Mouse (Mus musculus) MEL (cell line): Measurements from ENCODE around the gene Tigit. TPM values are rescaled to one million over a fixed set of nuclear protein-coding genes. Genes with fewer than 3 reads are reported as not detected.

Experiments
- DNase-seq: peaks from one replicate; pipeline ENCODE4 v3.0.0; 2011; ENCODE audit warnings: low read depth, low spot score
- H3K27ac ChIP-seq: 2 replicates; pipeline ENCODE4 v1.5.1; 2012; ENCODE audit warnings: low read depth, mild to moderate bottlenecking, control low read depth, low read length, moderate library complexity; ENCODE audit not compliant: control insufficient read depth
- H3K27me3 ChIP-seq, 2 experiments: fragments of 150-350 bp in 1 of 2; sonication (generic) in 1 of 2; 2 replicates each; pipeline ENCODE4 v1.6.1; 2012; ENCODE audit warnings: low read length in 2 of 2, mild to moderate bottlenecking in 2 of 2, improper control_type of control experiment in 1 of 2, moderate library complexity in 1 of 2; ENCODE audit not compliant: insufficient read depth in 2 of 2, control insufficient read depth in 1 of 2
- H3K36me3 ChIP-seq, 2 experiments: 2 replicates each; pipeline ENCODE4 v1.6.1; 2012 to 2014; ENCODE audit warnings: low read length in 2 of 2, improper control_type of control experiment in 1 of 2, inconsistent platforms in 1 of 2, mild to moderate bottlenecking in 1 of 2; ENCODE audit not compliant: insufficient read depth in 2 of 2, control insufficient read depth in 1 of 2
- H3K4me1 ChIP-seq, 2 experiments: fragments of 150-350 bp in 1 of 2; sonication (generic) in 1 of 2; 2 replicates each; pipeline ENCODE4 v1.6.1; 2012; ENCODE audit warnings: low read length in 2 of 2, improper control_type of control experiment in 1 of 2, mild to moderate bottlenecking in 1 of 2; ENCODE audit not compliant: insufficient read depth in 2 of 2, control insufficient read depth in 1 of 2
- H3K4me3 ChIP-seq, 2 experiments: fragments of 150-350 bp in 1 of 2; sonication (generic) in 1 of 2; 2 replicates each; pipeline ENCODE4 v1.5.1; 2012; ENCODE audit warnings: low read depth in 2 of 2, low read length in 2 of 2, mild to moderate bottlenecking in 2 of 2, moderate library complexity in 2 of 2, control low read depth in 1 of 2, improper control_type of control experiment in 1 of 2; ENCODE audit not compliant: control insufficient read depth in 1 of 2, insufficient read depth in 1 of 2
- H3K79me2 ChIP-seq: 2 replicates; pipeline ENCODE4 v1.6.1; 2012; ENCODE audit warnings: mild to moderate bottlenecking, low read length, moderate library complexity; ENCODE audit not compliant: control insufficient read depth, poor library complexity, insufficient read depth
- H3K9ac ChIP-seq: 2 replicates; pipeline ENCODE4 v1.6.1; 2012; ENCODE audit warnings: low read depth, mild to moderate bottlenecking, control low read depth, low read length, moderate library complexity; ENCODE audit not compliant: control insufficient read depth, poor library complexity, severe bottlenecking
- H3K9me3 ChIP-seq: fragments of 150-350 bp; sonication (generic); replicated peaks from 2 replicates; pipeline ENCODE4 v1.6.1; 2012; ENCODE audit warnings: mild to moderate bottlenecking, low read length, improper control_type of control experiment, moderate library complexity; ENCODE audit not compliant: insufficient read depth
- BHLHE40 ChIP-seq: IDR thresholded peaks from 2 replicates; pipeline ENCODE4 v1.6.1; 2012; ENCODE audit warnings: low read depth, mild to moderate bottlenecking, inconsistent platforms, low read length, improper control_type of control experiment, borderline replicate concordance
- CHD2 ChIP-seq: IDR thresholded peaks from 2 replicates; pipeline ENCODE4 v1.6.1; 2011; ENCODE audit warnings: low read length, improper control_type of control experiment
- CTCF ChIP-seq, 3 experiments: IDR thresholded peaks in 2 of 3; conservative IDR thresholded peaks in 1 of 3; 2 replicates each; pipeline ENCODE4 v1.5.1; 2011 to 2012; ENCODE audit warnings: low read length in 3 of 3, low read depth in 2 of 3, mild to moderate bottlenecking in 2 of 3, improper control_type of control experiment in 1 of 3, inconsistent platforms in 1 of 3, mixed read lengths in 1 of 3, moderate library complexity in 1 of 3; ENCODE audit not compliant: control insufficient read depth in 1 of 3, insufficient read depth in 1 of 3, poor library complexity in 1 of 3, severe bottlenecking in 1 of 3
- E2F4 ChIP-seq: IDR thresholded peaks from 2 replicates; pipeline ENCODE4 v1.6.1; 2011; ENCODE audit warnings: low read depth, low read length, improper control_type of control experiment, borderline replicate concordance
- ELF1 ChIP-seq: IDR thresholded peaks from 2 replicates; pipeline ENCODE4 v1.6.1; 2014; ENCODE audit warnings: low read depth, mild to moderate bottlenecking, inconsistent platforms, low read length, improper control_type of control experiment, moderate library complexity
- GABPA ChIP-seq: IDR thresholded peaks from 2 replicates; pipeline ENCODE4 v1.6.1; 2012; ENCODE audit warnings: low read depth, mild to moderate bottlenecking, inconsistent platforms, low read length, improper control_type of control experiment, moderate library complexity
- GATA1 ChIP-seq: IDR thresholded peaks from 2 replicates; pipeline ENCODE4 v1.6.1; 2011; ENCODE audit warnings: low read depth, low read length, improper control_type of control experiment
- HCFC1 ChIP-seq: IDR thresholded peaks from 2 replicates; pipeline ENCODE4 v1.6.1; 2012; ENCODE audit warnings: low read depth, mild to moderate bottlenecking, inconsistent platforms, low read length, improper control_type of control experiment, moderate library complexity
- JUND ChIP-seq: IDR thresholded peaks from 2 replicates; pipeline ENCODE4 v1.6.1; 2011; ENCODE audit warnings: low read depth, mild to moderate bottlenecking, improper control_type of control experiment, low read length
- KAT2A ChIP-seq: conservative IDR thresholded peaks from 2 replicates; pipeline ENCODE4 v1.6.1; 2012; ENCODE audit warnings: low read depth, low read length, improper control_type of control experiment, inconsistent platforms
- MAFK ChIP-seq: IDR thresholded peaks from 2 replicates; pipeline ENCODE4 v1.6.1; 2011; ENCODE audit warnings: low read depth, mild to moderate bottlenecking, low read length, improper control_type of control experiment, borderline replicate concordance
- MAX ChIP-seq: IDR thresholded peaks from 2 replicates; pipeline ENCODE4 v1.6.1; 2011; ENCODE audit warnings: low read length, improper control_type of control experiment
- MAZ ChIP-seq: IDR thresholded peaks from 2 replicates; pipeline ENCODE4 v1.6.1; 2012; ENCODE audit warnings: low read depth, mild to moderate bottlenecking, inconsistent platforms, low read length, improper control_type of control experiment
- MEF2A ChIP-seq: IDR thresholded peaks from 2 replicates; pipeline ENCODE4 v1.6.1; 2014; ENCODE audit warnings: low read depth, mild to moderate bottlenecking, inconsistent platforms, low read length, improper control_type of control experiment; ENCODE audit not compliant: poor library complexity, insufficient replicate concordance, severe bottlenecking; ENCODE audit errors: extremely low read depth
- MXI1 ChIP-seq: IDR thresholded peaks from 2 replicates; pipeline ENCODE4 v1.6.1; 2011; ENCODE audit warnings: mild to moderate bottlenecking, low read depth, low read length, improper control_type of control experiment
- MYB ChIP-seq: IDR thresholded peaks from 2 replicates; pipeline ENCODE4 v1.6.1; 2011; ENCODE audit warnings: mild to moderate bottlenecking, low read depth, low read length, improper control_type of control experiment
- MYC ChIP-seq: IDR thresholded peaks from 2 replicates; pipeline ENCODE4 v1.6.1; 2011; ENCODE audit warnings: low read depth, mild to moderate bottlenecking, low read length, improper control_type of control experiment, moderate library complexity
- NELFE ChIP-seq: IDR thresholded peaks from 2 replicates; pipeline ENCODE4 v1.6.1; 2011; ENCODE audit warnings: low read depth, low read length, improper control_type of control experiment
- NRF1 ChIP-seq: IDR thresholded peaks from 2 replicates; pipeline ENCODE4 v1.6.1; 2014; ENCODE audit warnings: low read depth, mild to moderate bottlenecking, inconsistent platforms, low read length, improper control_type of control experiment, moderate library complexity; ENCODE audit not compliant: poor library complexity, insufficient read depth, severe bottlenecking
- POLR2AphosphoS2 ChIP-seq: IDR thresholded peaks from 2 replicates; pipeline ENCODE4 v1.6.1; 2011; ENCODE audit warnings: low read length, improper control_type of control experiment
- RAD21 ChIP-seq: IDR thresholded peaks from 2 replicates; pipeline ENCODE4 v1.6.1; 2011; ENCODE audit warnings: mild to moderate bottlenecking, low read depth, low read length, improper control_type of control experiment
- RCOR1 ChIP-seq: IDR thresholded peaks from 2 replicates; pipeline ENCODE4 v1.6.1; 2012; ENCODE audit warnings: low read depth, mild to moderate bottlenecking, inconsistent platforms, low read length, improper control_type of control experiment
- SIN3A ChIP-seq: IDR thresholded peaks from 2 replicates; pipeline ENCODE4 v1.6.1; 2012; ENCODE audit warnings: low read length, improper control_type of control experiment, inconsistent platforms
- TAL1 ChIP-seq: IDR thresholded peaks from 2 replicates; pipeline ENCODE4 v1.6.1; 2012; ENCODE audit warnings: mild to moderate bottlenecking, inconsistent platforms, low read length, moderate library complexity, mixed read lengths
- TBP ChIP-seq: IDR thresholded peaks from 2 replicates; pipeline ENCODE4 v1.8.0; 2011; ENCODE audit warnings: low read depth, low read length, improper control_type of control experiment
- UBTF ChIP-seq: IDR thresholded peaks from 2 replicates; pipeline ENCODE4 v1.6.1; 2012; ENCODE audit warnings: low read depth, mild to moderate bottlenecking, inconsistent platforms, low read length, improper control_type of control experiment, moderate library complexity, borderline replicate concordance; ENCODE audit not compliant: insufficient read depth
- USF1 ChIP-seq: IDR thresholded peaks from 2 replicates; pipeline ENCODE4 v1.6.1; 2014; ENCODE audit warnings: low read depth, mild to moderate bottlenecking, inconsistent platforms, low read length, improper control_type of control experiment, moderate library complexity
- ZC3H11A ChIP-seq: IDR thresholded peaks from 2 replicates; pipeline ENCODE4 v1.6.1; 2012; ENCODE audit warnings: low read depth, mild to moderate bottlenecking, inconsistent platforms, low read length, improper control_type of control experiment
- ZKSCAN1 ChIP-seq: IDR thresholded peaks from 2 replicates; pipeline ENCODE4 v1.6.1; 2012; ENCODE audit warnings: low read depth, mild to moderate bottlenecking, inconsistent platforms, low read length, improper control_type of control experiment, moderate library complexity
- ZMIZ1 ChIP-seq: IDR thresholded peaks from 2 replicates; pipeline ENCODE4 v1.6.1; 2012; ENCODE audit warnings: low read depth, mild to moderate bottlenecking, inconsistent platforms, low read length, improper control_type of control experiment, moderate library complexity
- ZNF384 ChIP-seq: IDR thresholded peaks from 2 replicates; pipeline ENCODE4 v1.6.1; 2012; ENCODE audit warnings: low read depth, mild to moderate bottlenecking, inconsistent platforms, low read length, improper control_type of control experiment
- polyA plus RNA-seq, 2 experiments: library from polyadenylated mRNA; stranded (reverse) in 1 of 2; unstranded in 1 of 2; fragments of >175 nt in 1 of 2; fragments of >200 nt in 1 of 2; gene quantifications; 2 replicates each; pipeline versions ENCODE4 v1.2.1 to v1.2.4; 2012; ENCODE audit warnings: low replicate concordance in 2 of 2, low read depth in 1 of 2; ENCODE audit not compliant: insufficient read length in 2 of 2, insufficient read depth in 1 of 2, missing spikeins in 1 of 2
- total RNA-seq: library from RNA; depleted of rRNA; stranded (reverse); fragments of 300-350 nt; gene quantifications from 2 replicates; pipeline ENCODE4 v1.2.3, GENCODE M21; 2012

Tigit gene
- total and polyA plus RNA-seq, 3 experiments, result 0.39 to 7.5 TPM; not detected in 1

- Histone ChIP-seq H3K79me2 (no peaks in the 10 kb centered on the region), H3K36me3 (peaks cover 0 to 8% of the 10 kb centered on the region in 2 experiments; a peak in 2 of 4 replicates), H3K27me3 (no peaks in the 10 kb centered on the region), H3K9me3 (no peaks in the 10 kb centered on the region), H3K27ac (no peak overlapping the region; the same call in 1 of the 2 replicates), H3K4me1 (peaks cover 0 to 12% of the 10 kb centered on the region in 2 experiments; a peak in 2 of 4 replicates), H3K9ac (peak overlapping the region; percentile 65), H3K4me3 (peak overlapping the region; percentile 65 to 68)
- peak; percentile 50 for DNase-seq
- TF ChIP-seq UBTF (no peak), MXI1 (peak; percentile 56; the same call in 1 of the 2 replicates)
Observed at GRCm38 (mm10) chr16:43619277-43619676, 44.7 kb downstream of the Tigit start.

- H3K36me3 ChIP-seq, result peaks cover 0 to 8% of the 10 kb centered on the region in 2 experiments; a peak in 2 of 4 replicates
- TF ChIP-seq RCOR1 (no peak), CTCF (IDR thresholded peaks at IDR 0.05 in 2 of 3, conservative IDR thresholded peaks at IDR 0.05 in 1 of 3; ENCODE audit: control insufficient read depth in 1 of 3, insufficient read depth in 1 of 3, low read depth in 2 of 3, low read length in 3 of 3, poor library complexity in 1 of 3, severe bottlenecking in 1 of 3) (no peak), NRF1 (peak; percentile 69), TAL1 (no peak), TBP (no peak; the same call in 1 of the 2 replicates), ELF1 (no peak), ZKSCAN1 (no peak), USF1 (peak; percentile 45), CHD2 (no peak), E2F4 (no peak), MXI1 (peak; percentile 86), KAT2A (no peak), NELFE (peak; percentile 27; the same call in 1 of the 2 replicates), MYC (peak; percentile 88), GABPA (no peak), ZNF384 (no peak), RAD21 (no peak), BHLHE40 (no peak), HCFC1 (no peak), POLR2AphosphoS2 (no peak), ZMIZ1 (no peak), JUND (no peak), ZC3H11A (no peak), GATA1 (no peak), SIN3A (no peak), MAX (peak; percentile 91), MAFK (no peak), MEF2A (no peak), MYB (no peak), MAZ (no peak), UBTF (no peak)
Observed at GRCm38 (mm10) chr16:43618286-43618685, 45.7 kb downstream of the Tigit start.

More at GRCm38 (mm10) chr16:43618286-43618685, 45.7 kb downstream of the Tigit start:
- Histone ChIP-seq H3K9me3 (no peaks in the 10 kb centered on the region), H3K4me3 (peak overlapping the region; percentile 65 to 68), H3K27ac (peak overlapping the region; percentile 26; the same call in 1 of the 2 replicates), H3K4me1 (peaks cover 0 to 11% of the 10 kb centered on the region in 2 experiments; a peak in 2 of 4 replicates), H3K79me2 (no peaks in the 10 kb centered on the region), H3K9ac (peak overlapping the region; percentile 65), H3K27me3 (no peaks in the 10 kb centered on the region)
- peak; percentile 80 for DNase-seq
